Mouse (Mus musculus): ENCODE measurements around the gene Phc1. TPM values are rescaled to one million over a fixed set of nuclear protein-coding genes. Genes with fewer than 3 reads are reported as not detected.
A peak's percentile ranks its signal among the peaks of the same experiment; 100 is the strongest.

The Phc1 gene
- polyA plus RNA-seq, 1 experiment from 2014 or later = 24.5 TPM

DNA sequence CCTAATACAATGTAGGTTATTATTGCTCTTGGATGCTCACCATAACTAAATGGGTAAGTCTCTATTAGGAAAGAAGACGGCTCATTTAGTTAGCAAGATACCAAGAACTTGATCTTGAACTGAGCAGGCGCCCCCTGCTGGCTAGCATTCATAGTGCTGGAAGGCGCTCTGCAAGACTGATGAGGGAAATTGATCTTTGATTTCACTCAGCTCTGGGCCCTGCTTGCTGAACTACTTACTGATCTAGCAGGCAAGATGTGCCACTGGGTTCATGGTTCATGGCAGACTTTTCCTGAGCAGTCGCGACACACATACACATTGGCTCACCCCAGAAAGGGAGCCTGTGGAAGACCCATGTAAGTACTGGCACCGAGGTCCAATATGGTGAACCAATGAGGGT lies 36.0 kb downstream of the Phc1 start:
- Histone ChIP-seq H3K9ac (no peak overlapping the region), H3K9me3 (no peaks in the 10 kb centered on the region), H3K4me3 (no peak overlapping the region), H3K27ac (no peak overlapping the region), H3K27me3 (no peaks in the 10 kb centered on the region), H3K36me3 (no peaks in the 10 kb centered on the region), H3K4me2 (no peak overlapping the region), H3K4me1 (peaks cover 6% of the 10 kb centered on the region)
- no peak for ATAC-seq (ENCODE audit: insufficient number of reproducible peaks, insufficient read depth, low FRiP score, low TSS enrichment, low read depth)
- WGBS = 33% methylated on average over 6 of the region's 6 CpGs

DNA sequence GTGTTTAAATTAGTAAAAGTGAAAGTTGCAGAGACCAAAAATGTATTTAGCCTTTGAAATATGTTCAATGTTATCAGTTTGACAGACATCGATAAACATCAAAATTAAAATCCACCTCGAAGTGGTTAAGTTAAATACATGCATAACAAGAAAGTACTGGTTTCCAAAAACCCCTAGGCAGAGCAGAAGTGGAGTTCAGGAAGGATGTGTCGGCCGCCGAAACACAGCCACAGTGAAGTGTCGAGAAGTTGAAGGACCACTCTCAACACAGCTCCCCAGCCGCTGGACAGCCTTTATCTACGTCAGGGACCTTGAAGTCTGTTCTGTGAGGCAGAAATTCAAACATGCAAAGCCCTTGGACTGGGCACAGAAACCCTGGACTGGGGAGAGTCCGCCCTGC lies 36.8 kb downstream of the Phc1 start:
- Histone ChIP-seq H3K4me1 (peaks cover 5% of the 10 kb centered on the region), H3K4me3 (no peak overlapping the region), H3K27me3 (no peaks in the 10 kb centered on the region), H3K27ac (0 out of 2 replicates have a peak overlapping the region, but pooled peaks have one; percentile 44), H3K9ac (peak overlapping the region; percentile 32; the same call in 1 of the 2 replicates), H3K36me3 (no peaks in the 10 kb centered on the region), H3K4me2 (no peak overlapping the region), H3K9me3 (no peaks in the 10 kb centered on the region)
- no peak for ATAC-seq (ENCODE audit: insufficient number of reproducible peaks, insufficient read depth, low FRiP score, low TSS enrichment, low read depth)
- WGBS = 66% methylated on average over 9 of the region's 9 CpGs

DNA sequence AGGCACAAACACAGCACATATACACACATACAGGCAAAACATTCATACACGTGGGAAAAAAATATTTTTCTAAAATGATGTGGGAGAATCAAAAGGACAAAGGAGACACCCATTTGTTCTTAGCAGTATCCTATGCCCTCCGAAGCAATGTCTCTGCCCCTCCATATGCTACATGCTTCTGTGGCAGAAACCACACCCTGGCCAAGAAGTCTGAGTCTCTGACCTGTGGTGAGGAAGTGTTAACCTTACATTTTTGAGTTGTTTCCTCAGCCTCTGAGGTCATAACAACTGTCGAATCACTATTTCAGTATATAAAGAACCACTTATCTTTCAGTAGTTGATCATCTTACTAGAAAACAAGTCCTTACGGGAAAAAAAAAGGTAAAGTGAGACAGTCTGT lies 37.7 kb downstream of the Phc1 start:
- Histone ChIP-seq H3K4me3 (no peak overlapping the region), H3K9me3 (no peaks in the 10 kb centered on the region), H3K36me3 (no peaks in the 10 kb centered on the region), H3K9ac (no peak overlapping the region), H3K27me3 (no peaks in the 10 kb centered on the region), H3K27ac (no peak overlapping the region), H3K4me2 (no peak overlapping the region), H3K4me1 (peaks cover 9% of the 10 kb centered on the region)
- 83% methylated on average over 4 of the region's 4 CpGs for WGBS
- no peak for ATAC-seq (ENCODE audit: insufficient number of reproducible peaks, insufficient read depth, low FRiP score, low TSS enrichment, low read depth)

DNA sequence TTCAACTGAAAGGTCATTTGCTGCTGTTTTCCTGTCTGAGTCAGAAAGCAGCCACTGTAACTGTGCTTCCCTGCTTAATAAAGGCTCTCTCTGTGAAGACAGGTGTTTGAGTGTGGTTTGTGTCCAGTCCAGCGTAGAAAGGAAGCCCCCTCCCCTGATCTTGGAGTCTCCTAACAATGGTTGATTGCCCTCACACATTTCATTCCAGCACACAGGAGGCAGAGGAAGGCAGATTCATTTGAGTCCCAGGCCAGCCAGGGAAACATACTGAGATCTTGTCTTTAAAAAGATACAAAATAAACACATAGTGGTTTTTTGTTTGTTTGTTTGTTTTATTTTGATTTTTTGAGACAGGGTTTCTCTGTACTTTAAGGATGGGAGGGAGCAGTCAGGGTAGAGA lies 38.2 kb downstream of the Phc1 start:
- Histone ChIP-seq H3K27me3 (no peaks in the 10 kb centered on the region), H3K36me3 (no peaks in the 10 kb centered on the region), H3K9ac (no peak overlapping the region), H3K27ac (no peak overlapping the region), H3K4me3 (no peak overlapping the region), H3K4me2 (no peak overlapping the region), H3K9me3 (no peaks in the 10 kb centered on the region), H3K4me1 (peaks cover 10% of the 10 kb centered on the region)
- no peak for ATAC-seq (ENCODE audit: insufficient number of reproducible peaks, insufficient read depth, low FRiP score, low TSS enrichment, low read depth)
- 65% methylated on average over 1 of the region's 1 CpGs for WGBS

DNA sequence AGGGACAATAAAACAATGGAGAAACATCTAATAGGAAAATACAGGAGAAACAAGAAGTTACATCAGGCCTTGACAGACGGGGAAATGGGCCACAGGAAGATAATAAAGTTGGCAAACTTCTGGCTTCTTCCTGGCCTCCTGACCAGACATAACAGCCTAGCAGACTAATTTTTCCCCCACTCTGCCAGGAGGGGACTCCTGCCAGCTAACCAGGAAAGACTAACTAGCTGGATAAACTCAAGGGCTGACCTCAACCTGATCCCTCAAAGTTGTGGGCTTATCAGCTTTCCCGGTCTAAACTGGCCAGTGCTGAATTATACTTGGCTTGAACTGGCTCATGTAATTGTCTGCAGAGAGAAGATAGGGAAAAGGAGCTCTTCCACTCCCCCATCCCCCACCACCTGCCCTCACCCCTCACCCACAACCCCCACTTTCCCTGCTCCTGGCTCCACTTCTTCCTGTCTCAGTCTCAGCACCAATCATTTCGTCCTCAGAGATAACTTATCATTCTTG lies 40.7 kb downstream of the Phc1 start:
- no peaks in the 10 kb centered on the region for H3K27me3 ChIP-seq
- H3K4me3 ChIP-seq = no peak overlapping the region
- no peaks in the 10 kb centered on the region for H3K9me3 ChIP-seq
- ATAC-seq (ENCODE audit: insufficient number of reproducible peaks, insufficient read depth, low FRiP score, low TSS enrichment, low read depth) = no peak
- no peak overlapping the region for H3K4me2 ChIP-seq
- no peak overlapping the region for H3K27ac ChIP-seq
- 59% methylated on average over 3 of the region's 3 CpGs for WGBS
- no peaks in the 10 kb centered on the region for H3K36me3 ChIP-seq
- no peak overlapping the region for H3K9ac ChIP-seq
- H3K4me1 ChIP-seq = peaks cover 14% of the 10 kb centered on the region

DNA sequence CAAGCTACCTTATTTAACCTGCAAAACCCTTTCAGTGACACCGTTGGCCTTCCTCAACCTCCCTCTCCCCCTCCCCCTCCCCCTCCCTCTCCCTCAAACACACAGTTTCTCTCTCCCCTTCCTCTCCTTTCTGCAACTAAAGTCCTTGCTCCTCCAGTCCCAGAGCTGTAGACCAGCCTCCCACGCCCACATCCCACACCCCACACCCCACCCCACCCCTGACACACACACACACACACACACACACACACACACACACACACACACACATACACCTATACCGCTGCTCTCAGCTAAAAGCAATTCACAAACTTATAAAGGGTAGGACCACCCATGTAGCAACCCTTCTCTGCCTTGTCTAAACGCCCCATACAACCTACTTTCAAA lies 42.1 kb downstream of the Phc1 start:
- peak; percentile 39; the same call in 1 of the 2 replicates for ATAC-seq (ENCODE audit: insufficient number of reproducible peaks, insufficient read depth, low FRiP score, low TSS enrichment, low read depth)
- Histone ChIP-seq H3K27ac (no peak overlapping the region), H3K4me3 (no peak overlapping the region), H3K4me2 (peak overlapping the region; percentile 69; the same call in 1 of the 2 replicates), H3K4me1 (peaks cover 9% of the 10 kb centered on the region), H3K36me3 (no peaks in the 10 kb centered on the region), H3K9ac (no peak overlapping the region), H3K9me3 (no peaks in the 10 kb centered on the region), H3K27me3 (no peaks in the 10 kb centered on the region)
- 37% methylated on average over 4 of the region's 4 CpGs for WGBS

DNA sequence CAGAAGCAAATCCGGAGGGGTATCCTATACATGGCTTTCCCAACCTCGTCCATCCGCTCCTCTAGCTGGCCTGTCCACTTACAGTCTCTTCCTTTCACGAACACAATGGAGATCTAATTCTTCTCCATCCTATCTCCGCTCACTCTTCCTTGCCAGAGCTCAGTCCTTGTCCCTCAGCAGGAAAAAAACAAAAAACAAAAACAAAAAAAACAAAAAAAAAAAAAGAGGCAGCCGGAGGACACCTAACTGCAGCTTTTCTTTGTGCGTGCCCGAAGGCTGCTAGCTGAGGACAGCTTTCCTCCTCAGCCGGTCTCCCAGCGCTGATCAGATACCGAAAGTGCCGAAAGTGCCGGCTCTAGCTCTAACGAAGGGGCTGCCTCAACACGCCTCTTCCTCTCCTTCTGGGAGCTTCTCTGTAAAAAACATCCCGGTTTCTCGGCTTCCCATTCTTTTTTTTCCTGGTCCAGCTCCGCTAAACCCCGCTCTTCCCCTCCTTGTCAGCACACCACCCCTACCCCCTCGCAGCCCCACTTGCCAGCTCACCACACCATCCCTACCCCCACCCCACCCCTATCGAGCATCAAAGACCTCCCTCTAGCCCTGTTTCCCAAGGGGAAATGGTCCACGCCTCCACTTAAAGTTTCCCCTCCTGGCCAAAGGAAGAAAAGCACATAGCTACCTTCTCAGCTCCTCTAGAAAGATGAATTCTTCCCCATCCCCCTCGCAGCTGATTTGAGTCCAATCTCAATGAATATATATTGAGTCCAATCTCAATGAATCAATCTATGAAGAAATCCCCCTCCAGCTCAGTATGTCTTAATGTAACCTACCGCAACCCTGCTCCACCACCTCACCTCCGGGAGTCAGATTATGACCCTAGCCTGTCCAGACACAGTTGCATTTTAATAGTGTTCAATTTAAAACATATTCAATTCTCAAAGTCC lies 42.8 kb downstream of the Phc1 start:
- peak overlapping the region; percentile 49; the same call in 1 of the 2 replicates for H3K27ac ChIP-seq
- H3K4me2 ChIP-seq = peak overlapping the region; percentile 69
- ATAC-seq (ENCODE audit: insufficient number of reproducible peaks, insufficient read depth, low FRiP score, low TSS enrichment, low read depth) = peak; percentile 54
- peak overlapping the region; percentile 76 for H3K9ac ChIP-seq
- H3K36me3 ChIP-seq = no peaks in the 10 kb centered on the region
- H3K4me3 ChIP-seq = peak overlapping the region; percentile 53
- WGBS = 5% methylated on average over 25 of the region's 25 CpGs
- H3K9me3 ChIP-seq = no peaks in the 10 kb centered on the region
- no peaks in the 10 kb centered on the region for H3K27me3 ChIP-seq
- peaks cover 9% of the 10 kb centered on the region for H3K4me1 ChIP-seq

DNA sequence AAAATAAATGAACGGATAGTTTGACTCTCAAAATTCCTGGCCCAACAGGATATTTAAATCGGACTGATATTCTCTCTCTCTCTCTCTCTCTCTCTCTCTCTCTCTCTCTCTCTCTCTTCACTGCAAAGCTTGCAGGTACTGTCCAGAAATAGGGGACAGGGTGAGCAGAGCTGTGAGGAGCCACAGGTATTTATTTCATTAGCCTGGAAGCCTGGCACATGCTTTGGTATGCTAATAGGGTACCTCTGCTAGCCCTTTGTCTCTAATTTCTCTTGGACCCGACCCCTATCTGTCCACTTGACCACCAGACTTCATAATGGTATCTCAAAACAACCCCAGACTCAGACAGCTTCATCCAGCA lies 43.5 kb downstream of the Phc1 start:
- WGBS = 34% methylated on average over 3 of the region's 3 CpGs
- peak overlapping the region; percentile 53 for H3K4me3 ChIP-seq
- ATAC-seq (ENCODE audit: insufficient number of reproducible peaks, insufficient read depth, low FRiP score, low TSS enrichment, low read depth) = no peak
- H3K9ac ChIP-seq = peak overlapping the region; percentile 76
- H3K27ac ChIP-seq = no peak overlapping the region
- no peaks in the 10 kb centered on the region for H3K36me3 ChIP-seq
- peaks cover 9% of the 10 kb centered on the region for H3K4me1 ChIP-seq
- no peaks in the 10 kb centered on the region for H3K27me3 ChIP-seq
- peak overlapping the region; percentile 69 for H3K4me2 ChIP-seq
- H3K9me3 ChIP-seq = no peaks in the 10 kb centered on the region

DNA sequence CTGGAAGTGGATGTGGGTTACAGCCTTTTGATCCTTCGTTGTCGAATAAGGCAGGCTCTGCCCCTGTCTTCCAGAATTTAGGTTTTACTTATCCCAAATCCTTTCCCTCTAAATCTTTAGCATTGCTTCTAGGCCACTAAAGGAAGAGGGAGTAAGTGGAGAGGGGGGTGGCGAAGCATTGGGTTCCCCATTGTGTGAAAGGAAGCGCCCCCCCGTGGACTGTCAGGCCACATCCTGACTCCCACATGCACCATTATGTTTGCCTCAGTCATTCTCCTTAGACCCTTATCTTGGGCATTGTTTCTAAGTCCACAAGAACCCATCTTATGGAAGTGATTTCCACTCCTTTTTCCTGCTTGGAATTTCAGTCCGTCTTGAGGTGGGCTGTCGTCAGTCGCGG lies 45.1 kb downstream of the Phc1 start:
- no peaks in the 10 kb centered on the region for H3K36me3 ChIP-seq
- H3K4me3 ChIP-seq = no peak overlapping the region
- ATAC-seq (ENCODE audit: insufficient number of reproducible peaks, insufficient read depth, low FRiP score, low TSS enrichment, low read depth) = no peak
- H3K9ac ChIP-seq = no peak overlapping the region
- H3K4me2 ChIP-seq = no peak overlapping the region
- H3K27me3 ChIP-seq = no peaks in the 10 kb centered on the region
- no peak overlapping the region for H3K27ac ChIP-seq
- WGBS = 58% methylated on average over 9 of the region's 9 CpGs
- H3K4me1 ChIP-seq = peaks cover 10% of the 10 kb centered on the region
- H3K9me3 ChIP-seq = no peaks in the 10 kb centered on the region

DNA sequence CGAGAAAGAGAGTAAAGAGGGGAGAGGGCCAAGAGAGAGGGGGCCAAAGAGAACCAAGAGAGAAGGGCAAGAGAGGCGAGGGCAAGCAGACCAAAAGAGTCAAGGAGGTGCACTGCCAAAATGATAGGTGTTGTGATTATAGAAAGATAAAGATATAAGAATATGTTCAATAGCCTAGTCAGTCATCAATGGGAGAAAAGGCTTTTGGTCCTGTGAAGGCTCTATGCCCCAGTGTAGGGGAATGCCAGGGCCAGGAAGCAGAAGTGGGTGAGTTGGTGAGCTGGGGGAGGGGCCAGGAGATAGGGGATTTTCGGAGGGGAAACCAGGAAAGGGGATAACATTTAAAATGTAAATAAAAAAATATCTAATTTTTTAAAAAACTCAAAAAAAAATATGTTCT lies 46.1 kb downstream of the Phc1 start:
- H3K4me2 ChIP-seq = no peak overlapping the region
- no peak overlapping the region for H3K9ac ChIP-seq
- H3K27ac ChIP-seq = no peak overlapping the region
- H3K4me3 ChIP-seq = no peak overlapping the region
- H3K9me3 ChIP-seq = no peaks in the 10 kb centered on the region
- peaks cover 15% of the 10 kb centered on the region for H3K4me1 ChIP-seq
- WGBS = 61% methylated on average over 3 of the region's 3 CpGs
- H3K27me3 ChIP-seq = no peaks in the 10 kb centered on the region
- ATAC-seq (ENCODE audit: insufficient number of reproducible peaks, insufficient read depth, low FRiP score, low TSS enrichment, low read depth) = no peak
- H3K36me3 ChIP-seq = no peaks in the 10 kb centered on the region

DNA sequence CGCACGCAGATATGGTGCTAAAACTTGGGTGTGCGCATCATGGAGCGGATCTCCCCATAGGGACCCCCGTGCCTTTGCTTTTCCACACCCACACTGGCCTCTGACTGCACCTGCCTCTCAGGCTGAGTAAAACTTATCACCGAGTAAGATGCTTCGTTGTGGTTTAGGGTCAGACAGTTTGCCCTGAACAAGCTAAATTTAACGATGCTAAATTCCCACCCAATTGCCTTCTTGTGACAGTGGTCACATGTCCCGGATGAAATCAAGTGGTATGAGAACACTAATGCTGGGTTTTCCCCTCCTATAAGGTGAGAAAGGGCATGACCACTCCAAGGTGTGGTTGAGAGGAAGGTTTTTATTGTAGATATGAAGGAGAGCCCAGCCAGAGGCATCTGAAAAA lies 46.6 kb downstream of the Phc1 start:
- ATAC-seq (ENCODE audit: insufficient number of reproducible peaks, insufficient read depth, low FRiP score, low TSS enrichment, low read depth) = no peak
- no peak overlapping the region for H3K9ac ChIP-seq
- H3K4me2 ChIP-seq = no peak overlapping the region
- H3K27ac ChIP-seq = no peak overlapping the region
- no peaks in the 10 kb centered on the region for H3K27me3 ChIP-seq
- H3K36me3 ChIP-seq = no peaks in the 10 kb centered on the region
- 88% methylated on average over 9 of the region's 9 CpGs for WGBS
- H3K4me3 ChIP-seq = no peak overlapping the region
- H3K9me3 ChIP-seq = no peaks in the 10 kb centered on the region
- H3K4me1 ChIP-seq = peaks cover 15% of the 10 kb centered on the region

DNA sequence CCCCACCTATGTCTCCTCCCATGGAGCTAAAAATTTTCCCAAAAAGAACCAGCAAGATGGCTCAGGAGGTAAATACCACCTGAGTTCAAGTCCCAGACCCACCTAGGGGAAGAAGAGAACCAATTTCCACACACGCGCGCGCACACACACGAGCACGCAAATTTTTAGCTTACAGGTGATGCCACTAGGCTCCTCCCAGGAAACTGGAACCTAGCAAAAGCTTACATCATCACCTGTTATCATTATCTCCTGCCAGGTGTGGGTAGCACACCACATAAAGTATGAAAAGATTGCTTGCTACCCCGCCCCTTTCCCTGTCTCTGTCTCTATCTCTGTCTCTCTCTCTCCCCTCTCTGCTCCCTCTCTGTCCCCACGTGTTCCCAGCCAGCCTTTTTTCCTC lies 47.2 kb downstream of the Phc1 start:
- ATAC-seq (ENCODE audit: insufficient number of reproducible peaks, insufficient read depth, low FRiP score, low TSS enrichment, low read depth) = no peak
- 92% methylated on average over 8 of the region's 8 CpGs for WGBS
- no peak overlapping the region for H3K9ac ChIP-seq

More for the DNA sequence above, 47.2 kb downstream of the Phc1 start:
- Histone ChIP-seq H3K36me3 (no peaks in the 10 kb centered on the region), H3K27me3 (no peaks in the 10 kb centered on the region), H3K4me1 (peaks cover 15% of the 10 kb centered on the region), H3K27ac (no peak overlapping the region), H3K4me3 (no peak overlapping the region), H3K4me2 (no peak overlapping the region), H3K9me3 (no peaks in the 10 kb centered on the region)

Measured in embryonic facial prominence, embryonic 13.5 days (tissue).